Mouse (Mus musculus) midbrain, embryonic 13.5 days (tissue): ENCODE results near the gene Fam19a5. TPM values are rescaled to one million over a fixed set of nuclear protein-coding genes. Genes with fewer than 3 reads are reported as not detected.

Source experiments
- ATAC-seq: fragments of 200-750 bp; cut with Nextera tagmentation; 2 replicates; pipeline ENCODE4 v1.8.0; 2017; ENCODE audit warnings: mild to moderate bottlenecking, moderate TSS enrichment, moderate library complexity
- H3K27ac ChIP-seq: fragments of 300-500 bp; sonication (generic); 2 replicates; pipeline ENCODE4 v1.5.1; 2015; ENCODE audit warnings: inconsistent platforms, mild to moderate bottlenecking, moderate library complexity
- H3K27me3 ChIP-seq: fragments of 300-500 bp; sonication (generic); 2 replicates; pipeline ENCODE4 v1.6.1; 2015; ENCODE audit warnings: mild to moderate bottlenecking, inconsistent platforms
- H3K36me3 ChIP-seq: fragments of 300-500 bp; sonication (generic); 2 replicates; pipeline ENCODE4 v1.6.1; 2015; ENCODE audit warnings: mild to moderate bottlenecking, inconsistent platforms
- H3K4me1 ChIP-seq: fragments of 300-500 bp; sonication (generic); replicated peaks from 2 replicates; pipeline ENCODE4 v1.6.1; 2015; ENCODE audit warnings: inconsistent platforms
- H3K4me2 ChIP-seq: fragments of 300-500 bp; sonication (generic); replicated peaks from 2 replicates; pipeline ENCODE4 v1.6.1; 2015; ENCODE audit warnings: moderate library complexity, mild to moderate bottlenecking, inconsistent platforms
- H3K4me3 ChIP-seq: fragments of 300-500 bp; sonication (generic); replicated peaks from 2 replicates; pipeline ENCODE4 v1.5.1; 2015; ENCODE audit warnings: mild to moderate bottlenecking, inconsistent platforms
- H3K9ac ChIP-seq: fragments of 300-500 bp; sonication (generic); replicated peaks from 2 replicates; pipeline ENCODE4 v1.6.1; 2015; ENCODE audit warnings: mild to moderate bottlenecking, inconsistent platforms
- H3K9me3 ChIP-seq: fragments of 300-500 bp; sonication (generic); 2 replicates; pipeline ENCODE4 v1.6.1; 2016; ENCODE audit warnings: mild to moderate bottlenecking, inconsistent platforms
- WGBS: fragments of 180-500 bp; shearing (Covaris S2); methylation state at CpG from one replicate; pipeline ENCODE4 v1.1.7; 2015; 5-methylcytosine and 5-hydroxymethylcytosine counted together
- polyA plus RNA-seq: library from polyadenylated mRNA; unstranded; fragments of >200 nt; fragmentation: Nextera tagmentation; extraction: Ambion mirVana; gene quantifications from 2 replicates; pipeline ENCODE4 v1.2.1, GENCODE M21; 2015

Gene Fam19a5
- polyA plus RNA-seq, 1 experiment from 2014 or later: 14.8 TPM

DNA sequence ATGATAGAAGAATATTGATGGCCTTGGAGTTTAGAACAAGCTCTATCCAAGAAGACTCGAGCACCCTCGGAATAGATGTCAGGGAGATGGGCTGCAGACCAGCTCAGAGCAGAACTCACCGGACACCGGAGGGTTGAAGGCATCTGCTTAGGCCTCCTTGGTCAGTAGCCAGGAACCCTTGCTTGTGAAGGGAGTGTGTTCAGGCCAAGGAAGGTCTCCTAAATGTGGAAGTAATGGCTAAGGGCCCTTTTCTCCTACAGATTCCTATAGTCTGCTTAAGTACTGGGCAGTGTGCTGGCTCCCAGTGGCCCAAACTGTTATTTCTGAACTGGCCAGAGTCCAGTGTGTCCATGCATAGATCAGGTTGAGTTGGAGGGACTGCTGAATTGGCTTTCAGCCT lies 53.7 kb downstream of the Fam19a5 start:
- no peak overlapping the region for H3K4me2 ChIP-seq
- H3K9ac ChIP-seq: no peak overlapping the region
- H3K36me3 ChIP-seq: no peaks in the 10 kb centered on the region
- no peaks in the 10 kb centered on the region for H3K9me3 ChIP-seq
- H3K27me3 ChIP-seq: no peaks in the 10 kb centered on the region
- no peak for ATAC-seq
- 96% methylated on average over 4 of the region's 4 CpGs for WGBS
- no peak overlapping the region for H3K27ac ChIP-seq
- H3K4me3 ChIP-seq: no peak overlapping the region
- peaks cover 9% of the 10 kb centered on the region for H3K4me1 ChIP-seq

DNA sequence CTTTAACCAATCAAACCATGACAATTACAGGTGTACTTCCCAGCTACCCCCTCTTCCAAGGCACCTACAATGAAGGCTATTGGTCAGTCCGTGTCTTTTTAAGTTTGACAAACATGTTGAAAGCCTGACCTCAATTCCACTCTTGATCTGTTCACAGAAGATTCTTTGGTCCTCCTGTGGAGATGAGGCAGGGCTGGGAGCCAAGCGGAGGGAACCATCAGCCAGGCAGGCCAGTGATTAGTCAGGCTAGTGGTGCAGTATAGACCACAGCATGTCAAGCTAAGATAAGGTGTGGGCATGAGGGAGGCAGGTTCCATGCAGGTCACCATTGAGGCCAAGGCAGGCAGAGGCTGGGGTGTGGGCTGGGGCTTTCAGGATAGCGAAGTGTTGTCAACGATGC lies 54.5 kb downstream of the Fam19a5 start:
- Histone ChIP-seq H3K27ac (no peak overlapping the region), H3K9me3 (no peaks in the 10 kb centered on the region), H3K36me3 (no peaks in the 10 kb centered on the region), H3K4me2 (no peak overlapping the region), H3K9ac (no peak overlapping the region), H3K4me3 (no peak overlapping the region), H3K27me3 (no peaks in the 10 kb centered on the region), H3K4me1 (peaks cover 13% of the 10 kb centered on the region)
- no peak for ATAC-seq
- 95% methylated on average over 4 of the region's 4 CpGs for WGBS

DNA sequence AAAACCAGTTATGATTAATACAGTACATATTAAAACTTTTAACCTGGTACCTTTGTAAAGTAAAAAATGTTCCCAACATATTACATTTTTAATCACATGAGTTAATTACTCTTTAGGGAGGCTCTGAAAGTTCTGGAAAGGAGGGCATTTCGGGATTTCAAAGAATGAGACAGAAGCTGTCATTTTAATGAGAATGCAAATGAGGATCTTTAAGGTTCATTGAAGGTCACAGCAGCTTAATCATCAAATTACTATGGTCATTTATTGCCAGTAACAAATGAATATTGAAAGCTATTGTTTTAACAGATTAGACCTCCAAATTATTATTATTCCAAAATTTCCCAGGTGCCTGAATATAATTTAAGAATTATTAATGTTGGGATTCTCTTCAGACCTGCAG lies 59.2 kb downstream of the Fam19a5 start:
- H3K27me3 ChIP-seq: no peaks in the 10 kb centered on the region
- peaks cover 32% of the 10 kb centered on the region for H3K4me1 ChIP-seq
- no peak for ATAC-seq
- H3K4me3 ChIP-seq: no peak overlapping the region
- 50% methylated on average over 1 of the region's 1 CpGs for WGBS
- H3K27ac ChIP-seq: no peak overlapping the region
- no peaks in the 10 kb centered on the region for H3K36me3 ChIP-seq
- no peak overlapping the region for H3K9ac ChIP-seq
- H3K9me3 ChIP-seq: no peaks in the 10 kb centered on the region
- H3K4me2 ChIP-seq: no peak overlapping the region

DNA sequence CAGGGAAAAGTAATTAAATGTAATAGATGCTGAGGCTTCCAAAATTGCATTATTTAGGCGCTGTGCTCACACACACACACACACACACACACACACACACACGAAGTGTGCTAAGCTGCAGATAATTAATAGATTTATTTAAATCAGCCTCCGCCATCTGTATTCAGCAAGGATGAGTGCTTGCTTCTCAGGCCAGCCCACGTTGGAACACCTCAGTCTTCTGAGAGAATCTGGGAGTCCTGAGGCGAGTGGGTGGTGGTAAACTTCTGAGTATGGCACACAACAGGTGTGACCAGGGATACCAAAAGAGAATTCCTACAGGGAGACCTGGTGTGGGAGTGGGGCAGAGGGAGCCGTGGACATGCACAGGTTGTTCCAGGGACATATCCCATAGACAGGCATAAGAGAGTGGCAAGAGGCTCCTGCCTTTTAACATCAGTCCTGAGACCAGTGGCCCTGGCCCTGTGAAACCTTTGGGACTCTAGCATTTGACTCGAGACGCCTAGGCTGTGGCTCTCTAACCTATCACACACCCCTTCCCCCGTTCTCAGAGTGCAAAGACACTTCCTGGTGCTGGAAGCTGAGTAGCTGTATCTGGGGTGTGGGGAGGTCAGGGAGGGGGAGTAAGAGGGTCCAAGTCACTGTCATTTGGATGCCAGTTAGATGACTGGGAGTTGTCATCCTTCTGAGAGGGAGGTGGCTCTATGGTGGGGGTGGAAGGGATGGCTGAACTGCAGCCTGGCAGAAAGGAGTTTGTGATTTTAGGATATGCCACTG lies 61.6 kb downstream of the Fam19a5 start:
- ATAC-seq: no peak
- H3K36me3 ChIP-seq: no peaks in the 10 kb centered on the region
- H3K9me3 ChIP-seq: no peaks in the 10 kb centered on the region
- H3K27me3 ChIP-seq: no peaks in the 10 kb centered on the region
- H3K27ac ChIP-seq: no peak overlapping the region; the same call in 1 of the 2 replicates
- no peak overlapping the region for H3K4me2 ChIP-seq
- H3K4me3 ChIP-seq: no peak overlapping the region
- H3K9ac ChIP-seq: no peak overlapping the region
- 62% methylated on average over 9 of the region's 9 CpGs for WGBS
- H3K4me1 ChIP-seq: peaks cover 40% of the 10 kb centered on the region

DNA sequence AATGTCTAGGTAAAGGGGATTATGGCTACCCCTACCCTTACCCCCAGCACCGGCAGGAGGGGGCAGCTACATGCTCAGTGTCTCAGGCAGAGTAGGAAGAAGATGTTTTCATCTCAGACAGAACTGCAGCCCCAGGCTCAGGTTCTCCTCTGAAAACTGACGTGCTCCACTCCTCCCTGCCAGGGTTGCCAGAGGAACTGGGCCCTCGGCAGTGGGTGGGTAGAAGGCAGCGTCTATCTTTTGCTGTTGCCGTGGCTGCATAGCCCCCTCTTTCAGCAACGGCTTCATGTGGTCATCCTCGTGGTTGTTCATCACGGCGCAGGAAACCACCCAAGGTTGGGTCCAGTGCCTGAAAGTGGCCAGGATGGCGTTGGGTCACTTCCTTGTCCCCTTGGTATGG lies 62.6 kb downstream of the Fam19a5 start:
- Histone ChIP-seq H3K27ac (no peak overlapping the region), H3K4me1 (peaks cover 40% of the 10 kb centered on the region), H3K9ac (no peak overlapping the region), H3K9me3 (no peaks in the 10 kb centered on the region), H3K4me3 (no peak overlapping the region), H3K4me2 (no peak overlapping the region), H3K27me3 (no peaks in the 10 kb centered on the region), H3K36me3 (no peaks in the 10 kb centered on the region)
- no peak for ATAC-seq
- WGBS: 88% methylated on average over 10 of the region's 10 CpGs

DNA sequence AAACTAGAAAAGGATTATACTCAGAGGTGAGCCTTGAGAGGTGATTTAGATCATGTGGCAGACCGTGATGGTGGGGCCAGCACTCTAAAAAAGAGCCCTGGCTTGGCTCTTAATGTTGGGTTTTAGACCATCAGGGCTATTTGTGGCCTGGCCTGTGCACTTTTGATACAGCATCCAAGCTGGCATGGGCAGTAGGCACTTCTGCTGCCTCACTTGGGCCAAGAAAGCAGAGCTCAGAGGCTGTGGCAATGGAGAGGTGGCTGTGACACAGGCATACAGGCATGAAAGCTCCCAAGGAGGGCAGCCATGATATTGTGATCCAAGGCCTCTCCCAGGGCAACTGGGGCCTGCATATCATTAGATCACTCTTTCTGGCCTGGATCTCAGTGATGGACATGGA lies 65.1 kb downstream of the Fam19a5 start:
- no peak overlapping the region for H3K4me2 ChIP-seq
- H3K36me3 ChIP-seq: no peaks in the 10 kb centered on the region
- WGBS: 81% methylated on average over 1 of the region's 1 CpGs
- H3K9ac ChIP-seq: no peak overlapping the region
- H3K4me1 ChIP-seq: peaks cover 26% of the 10 kb centered on the region
- H3K4me3 ChIP-seq: no peak overlapping the region
- H3K27ac ChIP-seq: no peak overlapping the region
- no peak for ATAC-seq
- H3K27me3 ChIP-seq: no peaks in the 10 kb centered on the region
- no peaks in the 10 kb centered on the region for H3K9me3 ChIP-seq

DNA sequence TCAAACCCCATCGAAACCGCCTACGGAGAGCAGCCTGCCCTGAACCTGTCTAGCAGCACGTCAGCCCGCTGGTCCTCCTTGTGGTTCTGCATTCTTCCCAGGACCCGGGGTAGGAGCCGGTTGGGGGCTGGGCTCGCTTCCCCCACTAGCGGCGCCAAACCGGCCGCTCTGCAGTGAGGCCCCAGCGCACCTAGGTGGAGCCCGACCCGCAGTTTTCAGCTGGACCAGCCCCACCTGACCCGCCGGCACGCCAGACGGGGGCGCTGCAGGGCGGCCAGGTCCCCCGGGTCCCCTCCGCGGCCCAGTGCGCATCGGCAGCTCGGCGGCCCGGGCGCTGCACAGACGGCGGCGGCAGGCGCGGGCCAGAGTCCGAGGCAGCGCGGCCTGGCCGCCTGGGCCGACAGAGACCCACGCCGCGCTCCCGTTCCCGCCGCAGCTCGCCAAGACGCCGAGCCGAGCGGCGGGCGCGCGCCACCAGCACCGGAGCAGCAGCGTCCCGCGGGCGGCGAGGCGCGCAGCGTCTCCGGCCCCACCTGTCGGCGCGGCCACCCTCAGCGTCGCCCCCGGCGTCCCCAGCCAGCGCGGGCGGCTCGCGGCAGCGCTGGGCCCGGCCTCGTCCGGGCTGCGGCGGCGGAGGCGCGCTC lies 80.0 kb downstream of the Fam19a5 start:
- H3K27me3 ChIP-seq: peaks cover 6% of the 10 kb centered on the region; the same call in 1 of the 2 replicates
- peak overlapping the region; percentile 77 for H3K4me3 ChIP-seq
- peaks cover 44% of the 10 kb centered on the region for H3K4me1 ChIP-seq
- no peaks in the 10 kb centered on the region for H3K9me3 ChIP-seq
- H3K4me2 ChIP-seq: peak overlapping the region; percentile 93
- H3K36me3 ChIP-seq: no peaks in the 10 kb centered on the region
- under 1% methylated on average over 75 of the region's 86 CpGs for WGBS
- peak overlapping the region; percentile 88 for H3K27ac ChIP-seq
- peak overlapping the region; percentile 94 for H3K9ac ChIP-seq
- ATAC-seq: peak; percentile 92

DNA sequence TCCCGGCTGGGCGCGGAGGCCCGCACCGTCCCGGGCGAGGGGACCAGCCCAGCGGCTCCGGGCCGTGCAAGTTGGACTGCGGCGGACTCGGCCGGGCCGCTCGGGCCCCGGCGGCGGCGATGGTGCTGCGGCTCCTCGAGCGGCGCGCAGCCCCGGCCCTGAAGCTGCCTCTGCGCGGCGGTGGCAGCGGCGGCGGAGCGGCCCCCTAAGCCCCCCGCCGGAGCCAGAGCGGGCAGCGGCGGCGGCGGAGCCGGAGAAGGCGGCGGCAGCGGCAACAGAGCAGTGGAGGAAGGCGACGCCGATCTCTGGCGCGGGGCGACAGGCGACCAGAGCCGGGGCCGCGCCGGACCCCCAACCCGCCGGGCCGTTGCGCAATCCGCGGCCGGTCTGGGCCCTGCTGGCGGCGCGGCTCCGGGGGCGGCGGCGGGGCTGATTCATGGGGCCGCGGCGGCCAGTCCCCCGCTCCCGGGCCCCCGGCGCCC lies 80.6 kb downstream of the Fam19a5 start:
- Histone ChIP-seq H3K36me3 (no peaks in the 10 kb centered on the region), H3K9me3 (no peaks in the 10 kb centered on the region), H3K27ac (peak overlapping the region; percentile 88), H3K4me1 (peaks cover 44% of the 10 kb centered on the region), H3K4me2 (peak overlapping the region; percentile 93), H3K27me3 (peaks cover 6% of the 10 kb centered on the region; the same call in 1 of the 2 replicates), H3K4me3 (peak overlapping the region; percentile 77), H3K9ac (peak overlapping the region; percentile 94)
- WGBS: under 1% methylated on average over 61 of the region's 76 CpGs
- peak; percentile 60 for ATAC-seq

DNA sequence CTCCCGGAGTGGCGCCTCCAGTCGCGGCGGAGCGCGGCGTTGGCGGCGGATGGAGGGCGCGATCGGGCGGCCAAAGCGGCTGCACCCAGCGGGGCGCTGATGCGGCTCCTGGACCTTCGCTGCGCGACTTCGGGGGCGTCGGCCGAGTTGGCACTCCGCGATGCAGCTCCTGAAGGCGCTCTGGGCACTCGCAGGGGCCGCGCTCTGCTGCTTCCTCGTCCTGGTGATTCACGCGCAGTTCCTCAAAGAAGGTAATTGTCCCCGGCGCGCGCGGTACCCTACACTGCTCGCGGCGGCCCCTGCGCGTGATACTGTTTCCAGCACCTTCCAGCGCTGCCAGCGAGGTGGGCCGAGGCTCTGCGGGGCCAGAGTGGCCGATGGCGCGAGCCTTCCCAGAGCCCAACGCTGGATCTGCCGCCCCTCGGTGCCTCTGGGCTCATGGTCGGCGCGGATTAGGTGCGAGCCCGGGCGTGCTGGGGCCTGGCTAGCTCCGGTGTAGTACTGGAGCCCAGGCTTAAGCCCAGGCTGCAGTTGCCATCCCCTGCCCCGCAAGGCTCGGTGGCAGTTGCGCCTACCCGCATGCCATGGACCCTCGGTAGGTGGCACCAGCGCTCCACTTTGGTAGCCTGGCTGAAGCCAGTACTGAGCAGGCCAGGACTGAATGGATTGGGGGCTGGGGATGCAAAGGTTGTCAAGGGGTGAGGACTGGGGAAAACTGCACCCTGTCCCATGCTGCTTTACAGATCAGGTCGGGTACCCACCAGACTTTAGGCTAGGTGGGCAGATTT lies 81.3 kb downstream of the Fam19a5 start:
- peak overlapping the region; percentile 77 for H3K4me3 ChIP-seq
- H3K4me2 ChIP-seq: peak overlapping the region; percentile 93
- under 1% methylated on average over 52 of the region's 68 CpGs for WGBS
- no peaks in the 10 kb centered on the region for H3K9me3 ChIP-seq
- no peaks in the 10 kb centered on the region for H3K36me3 ChIP-seq
- peaks cover 6% of the 10 kb centered on the region; the same call in 1 of the 2 replicates for H3K27me3 ChIP-seq
- peak overlapping the region; percentile 88 for H3K27ac ChIP-seq
- H3K9ac ChIP-seq: peak overlapping the region; percentile 94
- ATAC-seq: peak; percentile 91
- peaks cover 47% of the 10 kb centered on the region for H3K4me1 ChIP-seq

DNA sequence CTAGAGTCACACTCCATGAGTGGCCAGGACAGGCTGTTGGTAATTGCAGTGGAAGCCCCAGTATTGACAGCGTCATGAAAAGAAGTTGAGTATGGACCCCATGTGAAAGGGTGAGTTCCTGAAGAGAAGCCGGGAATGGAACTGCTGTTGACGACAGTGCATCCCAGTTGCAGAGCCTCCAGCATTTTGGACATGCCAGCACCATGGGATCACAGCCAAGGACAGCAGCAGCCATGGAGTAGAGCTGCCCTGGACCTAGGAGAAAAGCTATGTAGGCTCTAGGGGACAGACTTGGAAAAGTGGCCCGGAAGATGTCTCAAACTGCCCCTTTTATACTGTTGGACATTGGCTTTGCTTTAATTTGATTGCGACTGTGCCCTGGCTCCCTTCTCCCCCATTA lies 91.2 kb downstream of the Fam19a5 start:
- H3K9ac ChIP-seq: no peak overlapping the region
- H3K4me1 ChIP-seq: peaks cover 11% of the 10 kb centered on the region
- H3K27ac ChIP-seq: no peak overlapping the region
- no peaks in the 10 kb centered on the region for H3K27me3 ChIP-seq
- no peaks in the 10 kb centered on the region for H3K9me3 ChIP-seq
- H3K4me2 ChIP-seq: no peak overlapping the region
- no peaks in the 10 kb centered on the region for H3K36me3 ChIP-seq
- ATAC-seq: no peak
- WGBS: 99% methylated on average over 5 of the region's 5 CpGs
- H3K4me3 ChIP-seq: no peak overlapping the region

DNA sequence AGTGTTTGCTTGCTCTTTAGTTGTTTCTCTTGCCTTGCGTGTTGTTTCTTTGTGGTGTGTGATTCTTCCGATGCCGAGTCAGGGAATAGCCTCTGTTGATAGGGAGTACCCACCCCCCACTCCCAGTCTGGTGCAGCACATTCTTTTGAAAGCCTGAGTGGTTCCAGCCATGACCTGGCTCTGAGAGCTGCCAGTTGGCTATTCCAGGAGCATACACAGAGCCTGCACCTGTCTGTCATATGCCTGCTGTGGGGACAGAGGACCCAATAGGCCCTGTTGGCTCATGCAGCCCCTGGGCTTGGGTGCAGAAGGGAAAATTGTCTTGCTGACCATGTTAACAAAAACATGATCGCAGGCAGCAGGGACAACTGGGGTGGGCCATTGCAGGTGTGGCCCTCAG lies 92.3 kb downstream of the Fam19a5 start:
- Histone ChIP-seq H3K4me3 (no peak overlapping the region), H3K4me1 (peaks cover 5% of the 10 kb centered on the region), H3K27ac (no peak overlapping the region), H3K4me2 (no peak overlapping the region), H3K36me3 (no peaks in the 10 kb centered on the region), H3K27me3 (no peaks in the 10 kb centered on the region), H3K9me3 (no peaks in the 10 kb centered on the region), H3K9ac (no peak overlapping the region)
- no peak for ATAC-seq
- 83% methylated on average over 4 of the region's 4 CpGs for WGBS

DNA sequence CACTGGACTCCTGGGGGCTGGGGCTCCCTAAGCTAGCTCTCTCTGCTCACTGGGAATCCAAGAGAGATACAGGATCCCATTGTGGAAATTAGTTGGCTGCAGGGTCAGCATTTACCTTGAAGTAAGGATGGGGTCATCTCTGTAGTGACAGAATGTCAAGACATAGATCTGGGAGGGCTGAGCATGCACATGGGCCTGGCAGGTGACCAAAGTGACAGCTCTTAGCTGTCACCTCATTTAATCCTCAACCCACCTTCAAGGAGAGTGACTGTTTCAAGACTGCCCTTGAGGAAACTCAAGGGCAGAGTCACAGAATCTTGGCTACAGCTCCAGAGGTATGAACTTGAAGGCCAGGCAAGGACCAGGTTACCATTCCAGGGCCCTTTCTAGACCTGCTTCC lies 93.1 kb downstream of the Fam19a5 start:
- Histone ChIP-seq H3K27ac (no peak overlapping the region), H3K36me3 (no peaks in the 10 kb centered on the region), H3K4me3 (no peak overlapping the region), H3K4me2 (no peak overlapping the region), H3K9ac (no peak overlapping the region), H3K27me3 (no peaks in the 10 kb centered on the region), H3K4me1 (peaks cover 5% of the 10 kb centered on the region), H3K9me3 (no peaks in the 10 kb centered on the region)
- no peak for ATAC-seq
